Mouse (Mus musculus): ENCODE data around the gene Olah. TPM values are rescaled to one million over a fixed set of nuclear protein-coding genes. Genes with fewer than 3 reads are reported as not detected.

Olah gene
- total and polyA plus RNA-seq, 3 experiments = not detected

DNA sequence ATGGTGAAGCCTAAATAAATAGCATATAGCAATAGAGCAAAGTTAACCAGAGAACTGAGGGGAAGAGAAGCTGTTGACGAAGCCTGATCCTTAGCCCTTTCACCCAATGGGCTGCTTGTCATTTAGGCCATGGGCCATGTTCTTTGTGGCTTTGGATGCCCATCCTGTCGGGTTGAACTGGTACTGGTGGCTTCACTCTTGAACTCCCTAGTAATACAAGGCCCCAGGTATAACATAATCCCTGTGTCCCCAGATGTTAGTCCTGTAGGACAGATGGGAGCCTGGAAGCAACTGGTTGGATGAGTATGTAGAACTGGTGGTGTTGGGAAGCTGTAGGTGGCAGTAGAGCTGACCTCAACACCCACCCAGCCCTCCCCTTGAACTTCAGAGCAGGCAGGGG lies 5.1 kb downstream of the Olah start:
- no peaks in the 10 kb centered on the region for H3K4me1 ChIP-seq (ENCODE audit: control insufficient read depth in 1 of 2, insufficient read depth in 2 of 2, low read length in 2 of 2)
- H3K27me3 ChIP-seq (ENCODE audit: control insufficient read depth in 1 of 2, insufficient read depth in 2 of 2, low read length in 2 of 2) = no peaks in the 10 kb centered on the region; a peak in 1 of 4 replicates
- no peak overlapping the region for H3K27ac ChIP-seq (ENCODE audit: control insufficient read depth, low read depth, low read length)
- H3K9ac ChIP-seq (ENCODE audit: control insufficient read depth, low read depth, low read length, poor library complexity, severe bottlenecking) = no peak overlapping the region
- no peaks in the 10 kb centered on the region for H3K36me3 ChIP-seq (ENCODE audit: control insufficient read depth in 1 of 2, insufficient read depth in 2 of 2, low read length in 2 of 2)
- H3K4me3 ChIP-seq (ENCODE audit: control insufficient read depth in 1 of 2, insufficient read depth in 1 of 2, low read depth in 2 of 2, low read length in 2 of 2) = no peak overlapping the region
- no peak for TF ChIP-seq TBP (IDR thresholded peaks at IDR 0.05; ENCODE audit: low read depth, low read length)
- no peak for TF ChIP-seq TAL1 (IDR thresholded peaks at IDR 0.05; ENCODE audit: low read length)
- no peak for TF ChIP-seq POLR2A (IDR thresholded peaks at IDR 0.05; ENCODE audit: control insufficient read depth in 1 of 2, insufficient read depth in 1 of 2, low read depth in 1 of 2, low read length in 2 of 2, poor library complexity in 1 of 2)
- no peak for TF ChIP-seq HCFC1 (IDR thresholded peaks at IDR 0.05; ENCODE audit: low read depth, low read length)
- no peak for TF ChIP-seq EP300 (IDR thresholded peaks at IDR 0.05; ENCODE audit: low read depth in 1 of 2, low read length in 2 of 2)
- TF ChIP-seq MYC (IDR thresholded peaks at IDR 0.05; ENCODE audit: low read depth, low read length) = no peak
- no peak for TF ChIP-seq TCF12 (IDR thresholded peaks at IDR 0.05; ENCODE audit: low read depth, low read length)
- no peak for TF ChIP-seq BHLHE40 (IDR thresholded peaks at IDR 0.05; ENCODE audit: borderline replicate concordance, low read depth, low read length)
- no peak for TF ChIP-seq NELFE (IDR thresholded peaks at IDR 0.05; ENCODE audit: low read depth, low read length)
- TF ChIP-seq GABPA (IDR thresholded peaks at IDR 0.05; ENCODE audit: low read depth, low read length) = no peak
- TF ChIP-seq ZNF384 (IDR thresholded peaks at IDR 0.05; ENCODE audit: low read depth, low read length) = no peak
- no peak for TF ChIP-seq CHD2 (IDR thresholded peaks at IDR 0.05; ENCODE audit: low read length)
- TF ChIP-seq POLR2AphosphoS5 (IDR thresholded peaks at IDR 0.05; ENCODE audit: borderline replicate concordance, low read depth, low read length) = no peak
- TF ChIP-seq MXI1 (IDR thresholded peaks at IDR 0.05; ENCODE audit: low read depth, low read length) = no peak
- no peak for TF ChIP-seq ZMIZ1 (IDR thresholded peaks at IDR 0.05; ENCODE audit: low read depth, low read length)
- no peak for TF ChIP-seq USF1 (IDR thresholded peaks at IDR 0.05; ENCODE audit: low read depth, low read length)
- TF ChIP-seq KAT2A (conservative IDR thresholded peaks at IDR 0.05; ENCODE audit: low read depth, low read length) = no peak
- no peak for TF ChIP-seq MYB (IDR thresholded peaks at IDR 0.05; ENCODE audit: low read depth, low read length)
- no peaks in the 10 kb centered on the region for H3K79me2 ChIP-seq (ENCODE audit: control insufficient read depth, insufficient read depth, low read length, poor library complexity)
- no peak for DNase-seq (ENCODE audit: low read depth, low spot score)
- no peaks in the 10 kb centered on the region for H3K9me3 ChIP-seq (replicated peaks; ENCODE audit: insufficient read depth, low read length)

DNA sequence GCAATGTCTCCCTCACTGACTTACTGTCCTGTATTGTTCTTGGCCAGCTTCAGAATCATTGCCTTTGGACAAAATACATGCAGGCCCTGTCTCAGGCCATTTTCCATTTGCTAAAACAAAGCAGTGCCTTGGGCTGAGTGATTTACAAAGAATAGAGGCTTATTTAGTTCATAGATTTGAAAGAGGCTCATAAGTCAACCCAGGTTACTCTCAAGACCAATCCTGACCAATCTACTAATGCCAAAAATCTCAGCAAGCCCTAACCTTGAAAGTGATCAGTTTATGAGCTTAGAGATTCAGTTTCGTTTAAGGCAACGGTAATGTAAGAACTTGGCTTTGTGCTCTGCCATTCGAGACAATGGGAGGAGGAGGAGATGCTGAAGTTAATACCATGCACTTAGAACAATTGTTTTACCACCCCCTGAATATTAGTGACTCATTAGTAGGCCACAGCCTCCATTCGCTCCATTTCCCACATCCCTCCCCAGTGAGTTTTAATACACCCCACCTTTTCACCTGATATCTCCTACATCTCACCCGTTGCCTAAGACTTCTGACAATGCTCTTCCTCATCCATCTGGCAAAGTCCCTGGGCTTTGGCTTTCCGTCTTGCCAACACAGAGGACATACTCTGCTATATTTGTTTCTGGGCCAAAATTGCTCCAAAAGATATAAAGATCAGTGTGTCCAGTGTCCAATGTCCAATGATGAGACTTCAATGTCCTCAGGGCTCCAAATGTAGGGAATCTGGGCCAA lies 9.7 kb downstream of the Olah start:
- Histone ChIP-seq H3K4me1 (ENCODE audit: control insufficient read depth in 1 of 2, insufficient read depth in 2 of 2, low read length in 2 of 2) (no peaks in the 10 kb centered on the region), H3K27me3 (ENCODE audit: control insufficient read depth in 1 of 2, insufficient read depth in 2 of 2, low read length in 2 of 2) (peaks cover 0 to 1% of the 10 kb centered on the region in 2 experiments; a peak in 1 of 4 replicates), H3K9ac (ENCODE audit: control insufficient read depth, low read depth, low read length, poor library complexity, severe bottlenecking) (no peak overlapping the region), H3K4me3 (ENCODE audit: control insufficient read depth in 1 of 2, insufficient read depth in 1 of 2, low read depth in 2 of 2, low read length in 2 of 2) (no peak overlapping the region), H3K9me3 (replicated peaks; ENCODE audit: insufficient read depth, low read length) (no peaks in the 10 kb centered on the region; the same call in 1 of the 2 replicates), H3K27ac (ENCODE audit: control insufficient read depth, low read depth, low read length) (no peak overlapping the region), H3K36me3 (ENCODE audit: control insufficient read depth in 1 of 2, insufficient read depth in 2 of 2, low read length in 2 of 2) (no peaks in the 10 kb centered on the region), H3K79me2 (ENCODE audit: control insufficient read depth, insufficient read depth, low read length, poor library complexity) (no peaks in the 10 kb centered on the region)
- no peak for DNase-seq (ENCODE audit: low read depth, low spot score)
- TF ChIP-seq TBP (IDR thresholded peaks at IDR 0.05; ENCODE audit: low read depth, low read length) = no peak
- no peak for TF ChIP-seq HCFC1 (IDR thresholded peaks at IDR 0.05; ENCODE audit: low read depth, low read length)
- no peak for TF ChIP-seq MYC (IDR thresholded peaks at IDR 0.05; ENCODE audit: low read depth, low read length)
- TF ChIP-seq MYB (IDR thresholded peaks at IDR 0.05; ENCODE audit: low read depth, low read length) = no peak
- TF ChIP-seq MEF2A (IDR thresholded peaks at IDR 0.05; ENCODE audit: extremely low read depth, insufficient replicate concordance, low read depth, low read length, poor library complexity, severe bottlenecking) = no peak
- TF ChIP-seq RAD21 (IDR thresholded peaks at IDR 0.05; ENCODE audit: low read depth, low read length) = no peak
- no peak for TF ChIP-seq SMC3 (IDR thresholded peaks at IDR 0.05; ENCODE audit: low read depth, low read length)
- TF ChIP-seq MAFK (IDR thresholded peaks at IDR 0.05; ENCODE audit: borderline replicate concordance, low read depth, low read length) = no peak
- no peak for TF ChIP-seq KAT2A (conservative IDR thresholded peaks at IDR 0.05; ENCODE audit: low read depth, low read length)
- no peak for TF ChIP-seq ZKSCAN1 (IDR thresholded peaks at IDR 0.05; ENCODE audit: low read depth, low read length)
